Mouse (Mus musculus): ENCODE measurements around the gene Slc6a12.
A peak's percentile ranks its signal among the peaks of the same experiment; 100 is the strongest.

The Slc6a12 gene

DNA sequence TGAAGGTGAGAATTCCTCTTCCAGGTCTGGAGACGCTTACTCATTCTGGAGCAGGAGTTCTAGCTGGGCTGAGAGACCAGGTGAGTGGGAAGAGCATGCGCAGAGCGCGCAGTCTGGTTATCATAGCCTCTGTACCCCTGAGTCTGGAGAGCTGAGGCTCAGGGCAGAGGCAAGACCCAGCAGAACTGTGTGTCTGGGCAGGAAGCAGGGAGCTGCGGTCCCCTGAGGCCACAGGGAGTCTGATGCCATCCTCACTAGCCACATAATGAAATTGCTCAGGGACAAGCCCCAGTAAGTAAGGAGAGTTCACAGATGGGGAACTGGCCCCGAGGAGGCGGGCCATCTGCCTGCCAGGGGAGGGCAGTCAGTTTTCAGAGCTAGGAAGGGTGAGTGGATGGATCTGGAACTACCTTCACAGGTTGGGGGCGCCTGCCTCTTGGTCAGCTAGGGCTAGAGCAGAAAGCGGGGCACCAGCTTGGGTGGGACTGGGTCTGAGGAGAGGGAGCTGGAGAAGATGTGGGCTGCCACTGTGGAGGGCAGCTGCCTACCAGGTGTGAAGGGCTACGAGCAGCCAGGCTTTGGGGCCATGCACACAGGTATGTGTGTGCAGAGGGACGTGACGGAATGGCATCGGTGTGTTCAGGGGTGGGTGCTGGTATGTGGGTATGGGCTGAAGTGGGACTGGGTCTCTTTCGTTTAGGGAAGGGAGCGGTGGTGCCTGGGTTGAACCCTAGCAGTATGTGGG lies at the start of gene Slc6a12:
Gene Slc6a12, plus strand, starts transcription at position 51 of the 745 bp plus-strand sequence.
- DNase-seq (ENCODE audit: inconsistent ontology term) = no peak

DNA sequence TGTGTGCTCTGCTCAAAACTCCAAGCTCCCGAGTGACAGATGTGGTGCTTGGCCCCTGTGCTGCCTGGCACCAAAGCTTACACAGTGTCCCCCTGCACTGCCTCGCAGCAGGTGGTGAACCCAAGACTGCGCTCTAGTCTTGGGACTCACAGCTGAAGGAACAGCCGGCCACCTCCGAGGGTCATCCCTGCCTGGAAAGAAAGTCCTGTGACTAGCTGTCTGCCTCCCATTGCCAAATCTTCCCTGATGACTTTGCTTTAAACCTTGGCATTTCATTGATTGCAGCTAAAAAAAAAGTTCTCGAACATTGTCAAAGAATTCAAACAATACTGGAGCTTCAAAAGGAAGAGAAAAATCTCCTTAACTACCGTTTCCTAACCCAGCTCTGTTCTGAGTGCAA lies 43.6 kb upstream of the Slc6a12 start:
- DNase-seq (ENCODE audit: inconsistent ontology term) = no peak

DNA sequence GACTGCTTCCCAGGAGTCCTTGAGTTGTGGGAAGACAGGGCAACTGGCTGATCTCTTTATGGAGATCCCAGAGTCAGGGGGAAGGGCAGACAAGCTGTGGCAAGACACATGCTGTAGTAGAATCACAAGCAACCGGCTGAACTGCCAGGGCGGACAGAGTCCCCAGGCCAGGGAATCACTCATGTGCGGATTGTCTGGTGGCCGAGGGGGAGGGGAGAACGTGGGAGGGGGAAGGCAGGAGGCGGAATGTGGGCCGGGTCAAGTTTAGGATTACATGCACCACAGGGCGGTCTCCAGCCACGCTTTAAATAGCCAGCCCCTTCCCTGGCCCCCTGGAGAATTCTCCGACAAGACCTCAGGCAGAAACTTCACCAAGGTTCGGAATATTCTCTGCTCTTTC lies 42.9 kb upstream of the Slc6a12 start, which contains the start of gene Slc6a13:
Gene Slc6a13, plus strand, starts transcription at position 274 of the 400 bp plus-strand sequence.
- DNase-seq (ENCODE audit: inconsistent ontology term) = peak; percentile 29

DNA sequence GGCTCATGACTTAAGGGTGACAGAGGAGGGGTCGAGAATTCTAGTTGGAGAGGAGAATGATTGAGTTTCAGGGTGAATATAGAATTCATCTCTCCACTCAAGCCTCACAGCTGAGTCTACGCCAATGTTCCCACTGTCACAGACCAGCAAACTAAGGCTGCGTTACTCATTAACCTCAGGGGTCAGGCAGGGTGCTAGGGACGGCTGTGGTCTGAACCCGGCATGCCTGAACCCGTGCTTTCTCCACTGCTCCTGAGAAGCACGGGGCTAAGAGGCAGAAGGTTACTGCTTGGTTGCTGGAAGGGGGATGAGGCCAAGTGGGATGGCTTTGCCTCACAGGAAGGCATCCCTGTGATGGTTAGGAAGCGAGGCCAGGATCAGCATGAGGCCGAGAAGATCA lies 42.4 kb upstream of the Slc6a12 start:
- no peak for DNase-seq (ENCODE audit: inconsistent ontology term)

DNA sequence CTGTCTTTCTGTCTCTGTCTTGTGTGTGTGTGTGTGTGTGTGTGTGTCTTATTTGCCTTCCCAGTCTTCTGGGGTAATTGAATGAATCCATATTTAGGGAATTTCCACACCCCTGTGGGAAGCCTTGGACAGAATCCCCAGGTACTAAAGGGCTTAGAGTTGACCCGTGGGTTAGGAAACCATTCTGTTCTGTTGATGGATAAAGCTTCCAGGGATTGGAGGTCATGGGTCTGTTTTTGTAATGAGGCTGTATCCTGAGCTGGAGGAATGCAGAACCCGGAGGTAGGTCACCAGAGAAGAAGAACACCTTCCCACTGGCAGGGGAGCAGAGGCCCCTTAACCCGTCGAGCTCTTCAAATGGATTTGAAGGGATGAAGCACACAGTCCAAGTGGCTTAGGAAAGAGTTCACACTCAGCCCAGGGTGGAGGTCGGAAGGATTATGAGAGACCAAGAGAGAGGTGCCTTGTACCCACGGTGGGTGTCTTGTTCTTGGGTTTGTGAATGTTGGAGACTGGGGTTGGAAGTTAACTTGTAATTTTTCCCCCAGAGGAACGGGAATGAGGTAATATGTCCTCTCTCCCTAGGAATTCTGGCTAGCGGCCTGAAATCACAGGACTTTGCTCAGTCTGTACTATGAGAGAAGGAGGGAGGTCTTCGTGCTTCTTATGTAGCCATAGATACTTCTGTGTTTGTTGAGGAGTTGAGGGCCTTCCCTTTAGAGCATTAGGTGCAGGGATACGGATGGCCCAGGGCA lies 39.2 kb upstream of the Slc6a12 start:
- DNase-seq (ENCODE audit: inconsistent ontology term) = no peak

DNA sequence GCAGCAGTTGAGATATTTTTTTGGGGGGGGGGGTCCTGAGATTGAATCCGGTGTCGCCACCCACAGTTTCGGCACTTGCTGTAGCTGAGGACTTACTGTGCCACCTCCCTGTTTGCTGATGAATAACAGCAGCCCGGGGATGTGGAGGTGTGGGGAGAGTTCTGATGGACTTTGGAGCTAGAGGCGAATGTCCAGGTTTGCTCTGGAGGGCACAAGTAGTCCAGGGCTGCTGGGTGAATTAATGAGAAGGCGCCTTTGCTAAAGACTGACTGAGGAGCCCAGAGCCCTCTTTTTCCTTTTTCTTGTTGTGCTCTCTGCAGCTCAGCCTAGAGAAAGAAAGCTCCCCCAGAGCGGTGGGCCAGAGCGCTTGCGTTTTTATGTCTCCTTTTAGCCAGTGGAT lies 38.2 kb upstream of the Slc6a12 start:
- DNase-seq (ENCODE audit: inconsistent ontology term) = no peak

DNA sequence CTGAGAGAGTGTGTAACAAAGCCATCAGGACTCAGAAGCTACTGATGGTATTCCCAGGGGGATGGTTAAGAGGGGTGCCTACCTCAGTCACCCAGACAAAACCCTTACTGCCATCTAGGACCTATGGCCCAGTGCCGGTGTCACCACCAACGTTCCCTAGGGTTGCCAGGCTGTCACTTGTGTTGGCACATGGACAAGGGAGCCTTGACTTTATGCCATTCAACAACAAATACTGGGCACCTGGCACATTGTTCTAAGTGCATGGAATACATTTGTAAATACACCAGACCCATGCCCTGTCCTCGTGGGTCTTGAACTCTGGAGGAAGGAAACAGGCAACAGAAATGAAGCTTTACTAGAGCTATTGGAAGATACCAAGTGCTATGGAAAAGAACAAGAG lies 37.3 kb upstream of the Slc6a12 start:
- no peak for DNase-seq (ENCODE audit: inconsistent ontology term)

DNA sequence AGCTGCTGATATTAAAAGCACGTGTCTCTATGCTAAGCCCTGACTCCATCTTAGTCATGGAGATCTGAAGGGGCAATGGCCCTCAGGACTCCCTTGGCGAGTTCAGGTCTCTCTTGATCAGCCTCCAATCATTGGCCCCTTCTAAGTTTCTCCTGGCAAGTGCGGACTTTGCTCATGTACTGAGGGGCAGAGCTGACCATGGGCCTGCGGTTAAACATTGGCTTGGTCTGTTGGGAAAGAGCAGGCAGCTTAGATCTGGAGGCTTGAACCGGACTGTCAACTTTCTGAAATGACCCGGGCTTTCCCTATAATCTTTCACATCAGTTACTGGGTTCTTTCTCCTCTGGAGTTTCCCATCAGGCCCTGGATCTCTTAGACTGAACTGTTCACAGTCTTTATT lies 31.9 kb upstream of the Slc6a12 start:
- DNase-seq (ENCODE audit: inconsistent ontology term) = no peak

DNA sequence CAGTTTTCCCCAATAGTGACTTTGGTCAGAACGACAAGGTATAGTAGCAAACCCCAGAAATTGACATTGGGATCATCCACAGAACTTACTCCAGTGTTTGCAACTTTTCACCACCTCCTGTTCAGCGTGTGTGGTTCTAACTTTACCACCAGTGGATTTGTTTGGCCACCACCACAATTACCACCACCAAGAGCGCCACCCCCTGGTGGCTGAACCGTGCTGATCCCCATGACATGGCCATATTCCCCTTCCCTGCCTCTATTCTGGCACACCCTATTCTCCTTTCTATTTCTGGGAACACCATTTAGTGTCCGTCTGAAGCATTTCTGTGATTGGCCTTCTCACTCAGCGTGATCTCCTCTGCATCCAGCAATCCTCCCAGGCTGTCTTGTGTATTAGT lies 23.8 kb upstream of the Slc6a12 start:
- no peak for DNase-seq (ENCODE audit: inconsistent ontology term)

DNA sequence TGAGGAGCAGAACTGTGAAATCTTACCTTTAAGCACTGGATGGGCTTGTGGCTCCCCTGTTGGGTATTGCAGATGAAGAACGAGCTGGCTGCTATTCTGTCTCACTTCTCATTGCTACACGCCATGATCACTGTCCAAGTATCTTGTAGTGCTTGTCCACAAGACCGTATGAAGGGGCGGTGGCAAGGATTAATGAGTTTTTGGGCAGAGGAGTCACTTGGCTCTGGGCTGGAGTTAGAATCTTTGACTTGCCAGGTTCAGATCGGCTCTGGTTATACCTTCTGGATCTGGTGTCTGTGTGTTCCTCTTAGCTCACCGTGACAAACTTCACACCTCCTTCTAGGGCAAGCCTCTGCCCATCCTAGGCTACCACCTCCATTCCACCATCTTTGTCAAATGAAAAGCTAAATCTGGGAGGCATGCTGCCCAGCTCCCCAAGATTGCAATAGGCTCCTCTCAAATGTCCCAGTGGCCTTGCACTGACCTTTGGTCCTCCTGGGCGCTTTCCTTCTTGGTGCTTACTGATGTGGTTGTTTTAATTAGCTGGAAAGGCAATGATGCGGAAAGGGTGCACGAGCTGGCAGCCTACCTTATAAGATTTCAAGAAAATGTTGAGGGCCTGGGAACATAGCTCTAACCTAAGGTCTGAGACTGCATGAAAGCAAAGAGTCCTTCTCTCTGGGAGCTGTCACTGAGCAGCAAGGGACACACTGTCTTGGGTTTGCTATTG lies 20.3 kb upstream of the Slc6a12 start:
- no peak for DNase-seq (ENCODE audit: inconsistent ontology term)

DNA sequence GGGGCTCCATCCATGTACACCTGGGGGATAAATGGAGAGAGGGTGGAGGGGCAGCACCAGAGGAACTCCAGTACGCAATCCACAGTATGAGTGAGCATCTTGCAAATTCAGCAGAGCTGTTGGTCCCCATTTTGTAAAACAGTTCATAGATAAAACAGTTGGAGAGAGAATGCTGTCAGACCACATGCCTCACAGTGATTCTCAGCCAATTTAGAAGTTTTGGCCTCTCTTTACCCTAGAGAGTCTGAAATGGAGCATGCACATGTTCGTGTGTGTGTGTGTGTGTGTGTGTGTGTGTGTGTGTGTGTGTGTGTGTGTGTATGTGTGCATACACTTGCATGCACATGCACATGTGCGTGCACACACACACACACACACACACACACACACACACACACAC lies 17.6 kb upstream of the Slc6a12 start:
- DNase-seq (ENCODE audit: inconsistent ontology term) = no peak

DNA sequence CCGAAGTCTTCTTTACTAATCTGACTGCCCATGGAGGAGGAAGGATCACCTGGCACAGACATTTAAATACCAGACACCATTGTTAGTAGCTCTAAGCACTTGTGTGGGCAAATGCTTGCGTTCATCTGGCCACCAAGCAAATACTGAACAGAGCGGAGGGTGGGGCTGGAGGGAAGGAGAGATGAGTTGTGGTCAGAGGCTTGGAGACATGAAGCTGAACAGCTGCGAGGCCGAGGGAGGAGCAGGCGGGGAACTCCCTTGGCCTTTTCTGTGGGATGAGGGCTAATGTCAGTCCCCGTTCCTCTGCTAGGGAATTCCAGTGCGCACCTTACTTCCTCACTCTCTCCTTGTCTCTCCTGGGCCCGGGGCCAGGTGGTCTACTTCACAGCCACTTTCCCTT lies 17.1 kb upstream of the Slc6a12 start:
- DNase-seq (ENCODE audit: inconsistent ontology term) = no peak

DNA sequence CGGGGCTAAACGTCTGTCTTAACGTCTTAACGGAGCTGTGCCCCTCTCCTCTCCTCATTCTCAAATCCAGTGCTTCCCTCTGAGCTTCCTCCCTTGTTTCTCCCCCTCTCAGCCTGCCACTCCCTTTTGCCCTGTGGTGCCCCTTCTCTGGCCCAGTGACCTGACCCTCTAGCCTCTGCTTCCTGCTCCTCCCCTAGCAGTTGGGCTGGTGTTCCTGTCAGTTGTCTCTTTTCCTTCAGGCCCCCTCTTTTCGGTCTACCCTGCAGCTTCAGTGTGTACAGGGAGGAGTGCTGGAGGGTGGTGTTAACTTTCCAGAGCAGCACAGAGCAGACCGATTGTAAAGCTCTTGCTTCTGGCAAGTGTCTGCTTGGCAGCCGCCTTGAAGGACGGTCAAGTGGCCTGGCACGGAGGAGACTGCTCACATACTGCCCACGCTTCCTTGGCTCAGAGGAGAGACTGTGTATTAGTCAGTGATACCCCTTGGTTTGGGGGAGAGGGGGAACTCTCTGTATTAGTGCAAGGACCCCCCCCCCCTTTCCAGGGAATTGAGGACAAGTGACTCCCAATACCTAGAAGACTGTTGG lies 16.3 kb upstream of the Slc6a12 start:
- no peak for DNase-seq (ENCODE audit: inconsistent ontology term)

DNA sequence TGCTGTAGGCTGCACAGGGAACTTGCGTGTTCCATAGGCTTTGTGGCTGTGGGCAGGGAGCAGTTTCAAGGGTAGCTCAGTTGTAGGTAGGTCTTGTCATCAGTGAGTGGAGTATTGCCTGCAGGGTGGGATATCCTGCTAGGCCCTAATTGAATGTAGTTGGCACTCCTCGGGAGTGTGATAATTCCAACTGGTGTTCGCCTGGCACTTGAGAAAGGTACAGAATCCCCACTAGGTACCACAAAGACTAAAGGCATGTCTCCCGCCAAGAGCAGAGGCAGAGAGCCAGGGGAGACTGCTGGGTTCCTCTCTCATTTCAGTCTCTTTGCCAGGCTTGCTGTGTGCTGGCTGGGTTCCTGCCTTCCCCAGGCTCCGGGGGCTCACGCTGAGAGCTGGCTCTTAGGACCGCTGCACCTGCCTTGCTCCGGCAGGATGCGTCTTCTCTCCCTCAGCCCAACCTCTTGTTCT lies 14.4 kb upstream of the Slc6a12 start:
- DNase-seq (ENCODE audit: inconsistent ontology term) = peak; percentile 75

DNA sequence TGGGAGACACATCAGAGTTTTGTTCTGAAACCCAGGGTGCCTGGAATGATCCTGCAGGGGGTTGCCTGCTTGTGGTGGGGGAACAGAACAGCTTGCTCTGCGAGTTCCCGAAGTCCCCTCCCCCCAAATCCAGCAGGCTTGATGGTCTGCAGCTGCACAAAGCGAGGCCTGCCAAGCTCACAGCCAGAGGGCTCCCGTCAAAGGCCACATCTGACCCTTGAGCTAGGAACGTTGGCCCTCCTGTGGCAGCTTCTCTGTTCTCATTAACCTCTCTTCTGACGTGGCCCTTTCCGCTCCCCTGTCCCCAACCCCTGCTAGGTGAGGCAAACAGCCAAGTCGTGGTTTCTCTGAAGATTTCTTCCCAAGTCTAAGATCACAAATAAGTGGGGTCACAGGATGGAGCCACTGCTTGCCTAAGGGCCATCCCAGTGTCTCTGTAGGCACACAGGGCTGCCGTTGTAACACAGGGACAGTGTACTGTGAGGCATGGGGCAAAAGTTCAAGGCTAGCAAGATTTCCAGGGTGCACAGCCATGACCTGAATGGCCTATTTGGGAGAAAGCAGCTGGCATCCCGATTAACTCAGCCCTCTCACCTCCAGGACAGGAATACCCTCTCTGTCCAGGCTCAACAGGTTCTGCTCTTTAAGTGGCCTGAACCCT lies 12.9 kb upstream of the Slc6a12 start:
- peak; percentile 77 for DNase-seq (ENCODE audit: inconsistent ontology term)

DNA sequence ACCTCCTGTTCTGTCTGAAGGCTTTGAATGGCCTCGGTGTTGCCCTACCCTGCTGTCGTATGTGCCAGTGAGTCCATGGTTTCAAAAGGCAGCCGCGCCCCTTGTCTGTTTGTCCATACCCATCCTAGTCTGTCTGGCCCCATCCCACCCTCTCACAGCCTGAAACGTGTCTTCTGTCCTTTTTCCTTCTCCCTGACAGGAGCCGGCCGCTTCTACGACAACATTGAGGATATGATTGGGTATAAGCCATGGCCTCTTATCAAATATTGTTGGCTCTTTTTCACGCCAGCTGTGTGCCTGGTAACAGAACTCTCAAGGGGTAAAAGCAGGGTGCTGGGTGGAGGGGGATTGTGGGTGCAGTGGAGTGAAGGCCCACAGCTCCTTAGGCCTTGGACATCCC lies 7.0 kb upstream of the Slc6a12 start:
- no peak for DNase-seq (ENCODE audit: inconsistent ontology term)

DNA sequence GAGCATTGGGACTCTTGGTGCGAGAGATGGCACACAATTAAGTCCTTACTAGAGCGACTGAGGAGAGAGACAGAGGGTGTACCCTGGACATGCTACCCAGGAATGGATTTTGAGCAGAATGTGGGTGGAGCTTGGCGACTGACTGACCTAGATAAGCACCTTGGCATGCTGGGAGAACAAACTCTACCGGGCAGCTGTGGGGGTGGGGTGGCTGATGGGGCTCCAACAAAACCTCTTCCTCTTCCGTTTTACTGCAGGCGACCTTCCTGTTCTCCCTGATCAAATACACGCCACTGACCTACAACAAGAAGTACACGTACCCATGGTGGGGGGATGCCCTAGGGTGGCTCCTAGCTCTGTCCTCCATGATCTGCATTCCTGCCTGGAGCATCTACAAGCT lies 6.3 kb upstream of the Slc6a12 start:
- no peak for DNase-seq (ENCODE audit: inconsistent ontology term)

DNA sequence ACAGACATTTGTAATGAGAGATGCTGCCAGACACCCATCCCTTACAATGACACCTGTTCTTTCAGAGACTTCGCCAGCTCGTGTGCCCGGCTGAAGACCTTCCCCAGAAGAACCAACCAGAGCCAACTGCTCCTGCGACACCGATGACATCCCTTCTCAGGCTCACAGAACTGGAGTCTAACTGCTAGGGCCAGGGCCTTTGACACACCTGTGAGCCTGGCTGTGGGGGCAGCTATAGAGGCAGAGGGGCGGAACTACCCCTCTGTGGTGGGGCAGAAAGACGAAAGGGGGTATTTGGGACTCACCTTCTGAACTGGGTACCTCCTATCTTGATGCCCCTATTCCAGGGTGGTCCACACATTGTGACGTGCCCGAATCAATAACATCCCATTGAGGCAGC lies 5.6 kb upstream of the Slc6a12 start:
- no peak for DNase-seq (ENCODE audit: inconsistent ontology term)

DNA sequence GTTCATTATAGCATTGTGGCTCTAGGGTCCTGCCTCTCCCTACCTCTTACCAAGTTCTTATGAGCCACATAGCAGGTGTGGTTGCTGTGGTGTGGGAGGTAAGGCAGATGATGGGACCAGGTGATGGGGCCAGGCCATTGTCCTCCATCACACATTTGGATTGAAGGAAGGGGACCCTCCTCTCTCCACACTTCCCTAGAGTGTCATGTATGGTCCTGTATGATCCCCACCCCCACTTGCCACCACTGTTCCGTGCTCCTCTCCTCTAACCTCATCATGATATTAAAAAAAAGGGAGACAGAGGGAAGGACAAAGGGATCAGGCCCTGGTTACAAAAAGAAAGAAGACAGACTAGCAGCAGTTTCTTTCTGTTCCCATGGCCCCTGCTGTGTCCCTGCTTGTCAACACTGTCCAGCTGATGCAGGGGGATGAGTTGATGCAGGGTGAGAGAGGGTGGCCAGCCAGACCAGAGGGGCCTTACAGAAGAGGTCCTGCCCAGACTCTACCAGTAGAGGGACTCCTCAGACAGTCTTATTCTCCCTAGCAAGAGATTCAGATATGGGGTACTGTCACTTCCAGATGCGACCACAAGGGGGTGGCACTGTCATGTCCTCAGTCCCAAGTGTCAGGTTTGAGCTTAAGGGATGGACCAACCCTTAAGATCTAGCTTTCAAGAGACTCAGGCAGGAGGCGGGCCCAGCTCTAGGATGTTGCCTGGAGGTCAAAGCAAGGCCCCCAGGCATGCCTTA lies 4.9 kb upstream of the Slc6a12 start:
- peak; percentile 82 for DNase-seq (ENCODE audit: inconsistent ontology term)

DNA sequence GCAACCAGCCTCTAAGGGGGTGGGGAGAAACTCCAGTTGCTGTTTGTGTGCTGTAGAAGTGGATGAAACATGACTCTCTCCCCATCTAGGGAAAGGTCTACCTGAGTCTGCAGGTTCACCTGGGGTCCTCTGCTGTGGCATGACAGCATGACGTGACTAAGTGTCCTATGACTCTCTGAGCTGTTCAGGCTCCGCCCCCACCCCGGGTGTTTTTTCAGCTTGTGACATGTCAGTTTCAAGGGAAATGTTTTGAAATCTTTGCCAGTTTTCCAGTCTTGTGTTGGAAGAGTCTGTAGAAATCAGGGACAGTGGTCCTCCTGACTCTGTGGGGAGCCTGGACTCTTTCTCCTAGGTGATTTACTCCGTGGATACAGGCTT lies 4.4 kb upstream of the Slc6a12 start:
- DNase-seq (ENCODE audit: inconsistent ontology term) = no peak

DNA sequence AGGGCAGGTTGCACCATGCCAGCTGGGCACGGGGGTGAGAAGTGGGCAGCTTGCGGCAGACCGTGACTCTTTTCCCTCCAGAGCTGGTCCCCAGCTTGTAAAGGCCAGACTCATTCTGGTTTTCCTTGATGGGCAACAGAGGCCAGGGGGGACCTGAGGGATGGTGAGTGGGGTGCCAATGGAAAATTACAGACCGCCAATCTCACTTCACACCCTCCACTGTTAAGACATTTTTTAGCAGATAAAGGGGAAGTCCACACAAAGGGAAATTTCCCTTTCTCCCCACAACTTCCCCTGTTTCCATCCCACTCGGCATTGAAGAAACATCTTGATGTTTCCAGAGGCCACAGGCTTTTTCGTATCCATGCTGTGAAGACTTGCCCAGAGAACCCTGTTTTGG lies 1.2 kb upstream of the Slc6a12 start:
- DNase-seq (ENCODE audit: inconsistent ontology term) = no peak
